Mouse (Mus musculus) midbrain, embryonic 12.5 days (tissue): ENCODE data around the gene Cebpb. TPM values are rescaled to one million over a fixed set of nuclear protein-coding genes. Genes with fewer than 3 reads are reported as not detected.
A peak's percentile ranks its signal among the peaks of the same experiment; 100 is the strongest.

Experiments
- ATAC-seq: fragments of 200-750 bp; cut with Nextera tagmentation; 2 replicates; pipeline ENCODE4 v1.8.0; 2017; ENCODE audit warnings: low read depth, moderate TSS enrichment, moderate library complexity; ENCODE audit not compliant: low FRiP score
- H3K27ac ChIP-seq: fragments of 300-500 bp; sonication (generic); replicated peaks from 2 replicates; pipeline ENCODE4 v1.5.1; 2016; ENCODE audit warnings: mild to moderate bottlenecking
- H3K27me3 ChIP-seq: fragments of 300-500 bp; sonication (generic); 2 replicates; pipeline ENCODE4 v1.6.1; 2016; ENCODE audit warnings: mild to moderate bottlenecking
- H3K36me3 ChIP-seq: fragments of 300-500 bp; sonication (generic); 2 replicates; pipeline ENCODE4 v1.6.1; 2016
- H3K4me1 ChIP-seq: fragments of 300-500 bp; sonication (generic); 2 replicates; pipeline ENCODE4 v1.6.1; 2016
- H3K4me2 ChIP-seq: fragments of 300-500 bp; sonication (generic); replicated peaks from 2 replicates; pipeline ENCODE4 v1.6.1; 2016; ENCODE audit warnings: mild to moderate bottlenecking, moderate library complexity
- H3K4me3 ChIP-seq: fragments of 300-500 bp; sonication (generic); 2 replicates; pipeline ENCODE4 v1.5.1; 2016; ENCODE audit warnings: mild to moderate bottlenecking
- H3K9ac ChIP-seq: fragments of 300-500 bp; sonication (generic); replicated peaks from 2 replicates; pipeline ENCODE4 v1.6.1; 2016; ENCODE audit warnings: mild to moderate bottlenecking, moderate library complexity
- H3K9me3 ChIP-seq: fragments of 300-500 bp; sonication (generic); 2 replicates; pipeline ENCODE4 v1.6.1; 2016; ENCODE audit warnings: mild to moderate bottlenecking
- WGBS: fragments of 180-500 bp; shearing (Covaris S2); methylation state at CpG from one replicate; pipeline ENCODE4 v1.1.7; 2016; 5-methylcytosine and 5-hydroxymethylcytosine counted together
- polyA plus RNA-seq: library from polyadenylated mRNA; unstranded; fragments of >200 nt; fragmentation: Nextera tagmentation; extraction: Ambion mirVana; gene quantifications from 2 replicates; pipeline ENCODE4 v1.2.1, GENCODE M21; 2016

Cebpb gene
- polyA plus RNA-seq, 1 experiment from 2014 or later: 3.1 TPM

- H3K4me3 ChIP-seq: no peak overlapping the region
- H3K9me3 ChIP-seq: no peaks in the 10 kb centered on the region
- H3K4me1 ChIP-seq: no peaks in the 10 kb centered on the region
- 80% methylated on average over 14 of the region's 14 CpGs for WGBS
- H3K4me2 ChIP-seq: no peak overlapping the region
- H3K36me3 ChIP-seq: no peaks in the 10 kb centered on the region
- H3K9ac ChIP-seq: no peak overlapping the region
- peaks cover 28% of the 10 kb centered on the region for H3K27me3 ChIP-seq
- no peak for ATAC-seq
- H3K27ac ChIP-seq: no peak overlapping the region
Measured at GRCm38 (mm10) chr2:167695491-167695890, 6.8 kb downstream of the Cebpb start.

DNA sequence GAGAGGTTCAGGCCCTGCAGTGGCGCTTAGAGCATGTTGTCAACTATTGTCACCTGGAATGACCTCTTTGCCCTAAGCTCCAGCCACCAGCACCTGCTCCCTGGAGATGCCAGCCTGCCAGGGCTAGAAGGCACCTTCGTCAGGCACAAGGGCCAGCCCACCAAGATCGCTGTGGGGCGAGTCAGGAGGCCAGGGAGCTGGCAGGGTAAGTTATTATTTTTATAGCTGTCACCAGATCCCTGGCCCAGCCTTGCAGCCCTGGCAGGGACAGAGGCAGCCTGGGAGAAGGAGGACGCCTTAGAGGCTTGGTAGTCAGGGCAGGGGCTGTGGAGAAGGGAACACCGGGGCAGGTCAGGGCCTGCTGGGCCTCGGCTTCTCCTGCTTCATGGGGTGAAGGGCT is 7.4 kb downstream of the Cebpb start:
- Histone ChIP-seq H3K4me2 (no peak overlapping the region), H3K36me3 (no peaks in the 10 kb centered on the region), H3K27me3 (peaks cover 22% of the 10 kb centered on the region), H3K4me1 (no peaks in the 10 kb centered on the region), H3K4me3 (no peak overlapping the region), H3K9ac (no peak overlapping the region), H3K27ac (no peak overlapping the region), H3K9me3 (no peaks in the 10 kb centered on the region)
- WGBS: 92% methylated on average over 7 of the region's 7 CpGs
- ATAC-seq: no peak

GRCm38 (mm10) chr2:167697902-167698301 is 9.2 kb downstream of the Cebpb start:
- WGBS: 66% methylated on average over 5 of the region's 5 CpGs

GRCm38 (mm10) chr2:167700018-167700417 is 11.3 kb downstream of the Cebpb start:
- no peaks in the 10 kb centered on the region for H3K27me3 ChIP-seq
- no peak for ATAC-seq
- WGBS: 82% methylated on average over 5 of the region's 5 CpGs

More at GRCm38 (mm10) chr2:167697902-167698301, 9.2 kb downstream of the Cebpb start:
- no peaks in the 10 kb centered on the region for H3K4me1 ChIP-seq
- H3K36me3 ChIP-seq: no peaks in the 10 kb centered on the region
- H3K4me2 ChIP-seq: no peak overlapping the region
- ATAC-seq: no peak
- H3K9ac ChIP-seq: no peak overlapping the region
- no peak overlapping the region for H3K4me3 ChIP-seq
- no peaks in the 10 kb centered on the region for H3K9me3 ChIP-seq
- H3K27ac ChIP-seq: no peak overlapping the region
- peaks cover 4% of the 10 kb centered on the region; the same call in 1 of the 2 replicates for H3K27me3 ChIP-seq

GRCm38 (mm10) chr2:167701472-167701871 is 12.8 kb downstream of the Cebpb start:
- no peaks in the 10 kb centered on the region for H3K36me3 ChIP-seq
- no peak overlapping the region for H3K27ac ChIP-seq
- peak overlapping the region; percentile 17; the same call in 1 of the 2 replicates for H3K9ac ChIP-seq
- WGBS: 73% methylated on average over 5 of the region's 5 CpGs
- no peak overlapping the region for H3K4me2 ChIP-seq
- no peaks in the 10 kb centered on the region for H3K9me3 ChIP-seq
- H3K4me1 ChIP-seq: no peaks in the 10 kb centered on the region
- H3K27me3 ChIP-seq: no peaks in the 10 kb centered on the region
- H3K4me3 ChIP-seq: no peak overlapping the region
- ATAC-seq: no peak

More at GRCm38 (mm10) chr2:167700018-167700417, 11.3 kb downstream of the Cebpb start:
- Histone ChIP-seq H3K4me2 (no peak overlapping the region), H3K27ac (no peak overlapping the region), H3K9ac (no peak overlapping the region), H3K4me3 (no peak overlapping the region), H3K4me1 (no peaks in the 10 kb centered on the region), H3K36me3 (no peaks in the 10 kb centered on the region), H3K9me3 (no peaks in the 10 kb centered on the region)

DNA sequence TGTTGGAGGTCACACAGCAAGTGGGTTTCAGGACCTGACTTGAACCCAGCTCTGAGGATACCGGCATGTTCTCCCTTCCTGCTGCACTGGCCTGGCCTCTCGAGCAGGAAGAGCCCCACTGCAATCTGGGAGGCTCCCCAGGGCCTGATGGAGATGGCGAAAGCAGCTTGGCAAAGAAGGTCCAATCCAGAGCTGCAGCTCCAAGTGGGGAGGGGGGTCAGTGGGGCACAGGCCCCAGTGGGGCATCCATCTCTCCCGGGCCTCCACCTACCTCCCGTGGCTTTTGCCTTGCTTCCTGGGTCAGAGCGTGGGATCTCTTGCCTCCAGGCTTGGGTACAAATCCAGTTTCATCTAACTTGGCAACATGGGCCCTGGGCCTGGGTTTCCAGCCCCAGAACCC is 13.4 kb downstream of the Cebpb start:
- ATAC-seq: no peak
- WGBS: 74% methylated on average over 6 of the region's 6 CpGs
- no peaks in the 10 kb centered on the region for H3K4me1 ChIP-seq
- no peak overlapping the region for H3K4me3 ChIP-seq
- H3K27ac ChIP-seq: no peak overlapping the region
- H3K9me3 ChIP-seq: no peaks in the 10 kb centered on the region
- no peak overlapping the region for H3K4me2 ChIP-seq
- H3K27me3 ChIP-seq: no peaks in the 10 kb centered on the region
- no peaks in the 10 kb centered on the region for H3K36me3 ChIP-seq
- H3K9ac ChIP-seq: 0 out of 2 replicates have a peak overlapping the region, but pooled peaks have one; percentile 17

DNA sequence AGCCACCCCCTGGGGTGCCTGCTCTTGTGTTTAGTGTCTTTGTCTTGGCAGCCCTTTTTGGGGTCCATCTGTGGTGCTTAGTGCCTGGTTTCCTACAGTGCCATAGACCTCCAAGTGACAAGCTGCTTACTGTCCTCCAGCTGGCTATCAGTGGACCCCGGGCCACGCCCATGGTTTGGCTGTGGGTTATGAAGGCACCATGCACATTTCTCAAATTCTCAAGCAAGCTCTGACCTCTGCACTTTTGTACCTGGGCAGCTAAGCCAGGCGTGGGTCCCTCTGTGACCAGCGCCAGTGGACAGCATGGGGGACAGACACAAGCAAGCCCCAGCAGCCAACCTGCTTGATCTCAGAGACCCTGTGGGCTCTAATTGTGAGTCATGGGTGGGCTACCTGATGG is 15.7 kb downstream of the Cebpb start:
- Histone ChIP-seq H3K27me3 (no peaks in the 10 kb centered on the region), H3K4me1 (no peaks in the 10 kb centered on the region), H3K9me3 (no peaks in the 10 kb centered on the region), H3K4me3 (no peak overlapping the region), H3K4me2 (no peak overlapping the region), H3K9ac (no peak overlapping the region), H3K36me3 (no peaks in the 10 kb centered on the region), H3K27ac (no peak overlapping the region)
- WGBS: 83% methylated on average over 4 of the region's 4 CpGs
- ATAC-seq: no peak

DNA sequence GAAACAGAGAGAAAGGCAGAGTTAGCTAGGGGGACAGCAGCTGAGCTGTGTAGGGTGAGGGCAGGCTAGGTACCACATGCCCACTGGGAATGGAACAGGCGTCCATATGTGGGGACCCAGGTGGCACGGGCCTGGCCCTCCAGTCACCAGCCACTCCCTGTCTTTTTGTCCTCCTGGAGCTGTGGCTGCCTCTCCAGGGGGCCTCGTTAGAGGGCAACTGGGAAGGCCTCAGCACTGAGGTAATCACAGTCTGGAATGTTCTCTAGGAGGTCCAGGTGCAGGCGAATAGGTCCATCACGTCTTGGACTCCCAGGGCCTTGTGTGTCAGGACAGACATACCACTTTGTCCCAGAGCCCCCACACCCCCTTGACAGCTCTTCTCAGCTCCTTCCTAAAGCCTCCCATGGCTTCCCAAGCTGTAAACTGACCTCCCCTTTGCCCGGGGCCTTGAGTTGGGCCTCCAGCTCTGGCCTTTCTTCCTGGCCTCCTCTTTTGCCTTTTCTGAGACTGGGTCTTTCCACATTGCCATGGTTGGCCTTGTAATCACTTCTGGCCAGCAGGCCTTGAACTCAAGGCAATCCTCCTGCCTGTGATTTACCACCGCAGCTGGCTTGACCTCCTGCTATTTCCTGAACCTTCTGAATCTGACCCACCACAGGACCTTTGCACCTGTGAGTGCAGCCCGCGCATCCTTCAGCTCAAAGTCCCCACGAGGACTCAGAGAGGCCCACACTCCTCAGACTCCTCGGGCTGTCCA is 17.6 kb downstream of the Cebpb start:
- no peak overlapping the region for H3K27ac ChIP-seq
- no peaks in the 10 kb centered on the region for H3K4me1 ChIP-seq
- H3K4me2 ChIP-seq: no peak overlapping the region
- H3K36me3 ChIP-seq: no peaks in the 10 kb centered on the region
- H3K9me3 ChIP-seq: no peaks in the 10 kb centered on the region
- H3K27me3 ChIP-seq: no peaks in the 10 kb centered on the region
- 80% methylated on average over 11 of the region's 11 CpGs for WGBS
- H3K4me3 ChIP-seq: no peak overlapping the region
- no peak for ATAC-seq
- no peak overlapping the region for H3K9ac ChIP-seq

- H3K4me1 ChIP-seq: no peaks in the 10 kb centered on the region
- 65% methylated on average over 14 of the region's 15 CpGs for WGBS
- H3K4me3 ChIP-seq: no peak overlapping the region
- 0 out of 2 replicates have a peak, but pooled peaks cover 1% of the 10 kb centered on the region for H3K9me3 ChIP-seq
- H3K27ac ChIP-seq: no peak overlapping the region
- H3K9ac ChIP-seq: no peak overlapping the region
- no peaks in the 10 kb centered on the region for H3K36me3 ChIP-seq
- no peak overlapping the region for H3K4me2 ChIP-seq
- ATAC-seq: no peak
- no peaks in the 10 kb centered on the region for H3K27me3 ChIP-seq
Measured at GRCm38 (mm10) chr2:167708373-167708772, 19.7 kb downstream of the Cebpb start.

DNA sequence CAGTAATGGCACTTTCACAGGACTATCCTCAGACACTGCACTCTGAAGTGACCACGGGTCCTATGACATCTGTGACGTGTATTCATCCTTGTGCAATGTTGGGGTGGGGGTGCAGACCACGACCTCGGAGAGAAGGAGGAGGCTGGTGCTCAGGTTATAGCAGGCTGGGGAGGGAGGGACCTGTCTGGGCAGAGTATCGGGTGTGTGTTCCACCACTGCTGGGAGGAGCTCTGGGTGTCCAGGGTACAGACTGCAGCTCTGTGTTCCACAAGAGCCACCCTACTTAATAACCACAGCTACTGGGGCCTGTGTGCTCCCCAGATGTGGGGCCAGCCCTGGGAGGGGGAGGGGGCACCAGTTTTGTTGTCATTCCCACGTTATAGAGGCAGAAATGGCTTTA is 21.3 kb downstream of the Cebpb start:
- ATAC-seq: no peak
- Histone ChIP-seq H3K27ac (no peak overlapping the region), H3K4me3 (no peak overlapping the region), H3K9ac (no peak overlapping the region), H3K36me3 (no peaks in the 10 kb centered on the region), H3K27me3 (no peaks in the 10 kb centered on the region), H3K9me3 (0 out of 2 replicates have a peak, but pooled peaks cover 3% of the 10 kb centered on the region), H3K4me2 (no peak overlapping the region), H3K4me1 (no peaks in the 10 kb centered on the region)
- 77% methylated on average over 6 of the region's 6 CpGs for WGBS

DNA sequence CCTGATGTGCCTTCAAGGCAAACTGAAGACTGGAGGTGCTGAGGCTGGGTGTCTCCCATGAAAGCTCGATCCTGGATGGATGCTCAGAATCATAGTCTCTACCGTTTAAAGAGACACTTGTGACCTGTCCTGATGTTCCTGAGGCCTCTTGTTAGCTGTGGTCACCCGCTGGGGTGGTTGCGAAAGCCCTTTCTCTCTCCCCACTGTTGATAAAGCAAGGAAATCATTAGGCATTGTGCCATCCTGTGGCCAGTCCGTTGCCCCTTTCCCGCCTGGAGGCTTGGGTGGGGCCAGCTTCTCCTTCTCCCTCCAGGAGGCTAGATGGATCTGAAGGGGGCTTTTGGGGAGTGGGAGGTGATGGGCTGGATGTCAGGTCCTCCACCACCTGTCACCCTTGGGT is 21.9 kb downstream of the Cebpb start:
- no peaks in the 10 kb centered on the region for H3K27me3 ChIP-seq
- H3K9ac ChIP-seq: no peak overlapping the region
- H3K36me3 ChIP-seq: no peaks in the 10 kb centered on the region
- WGBS: 78% methylated on average over 6 of the region's 6 CpGs
- no peak overlapping the region for H3K4me3 ChIP-seq
- H3K27ac ChIP-seq: no peak overlapping the region
- no peak overlapping the region for H3K4me2 ChIP-seq
- H3K4me1 ChIP-seq: no peaks in the 10 kb centered on the region
- 0 out of 2 replicates have a peak, but pooled peaks cover 3% of the 10 kb centered on the region for H3K9me3 ChIP-seq
- ATAC-seq: no peak

GRCm38 (mm10) chr2:167712872-167713821 is 24.4 kb downstream of the Cebpb start:
- Histone ChIP-seq H3K4me3 (no peak overlapping the region), H3K4me1 (no peaks in the 10 kb centered on the region), H3K36me3 (no peaks in the 10 kb centered on the region), H3K4me2 (no peak overlapping the region), H3K9ac (no peak overlapping the region), H3K27ac (no peak overlapping the region), H3K9me3 (0 out of 2 replicates have a peak, but pooled peaks cover 3% of the 10 kb centered on the region), H3K27me3 (no peaks in the 10 kb centered on the region)
- 86% methylated on average over 17 of the region's 23 CpGs for WGBS
- no peak for ATAC-seq
